Mouse (Mus musculus) telencephalon, adult 2 months (tissue): ENCODE measurements around the gene Nmnat2.

ENCODE experiments used
- DNase-seq: peaks from one replicate; pipeline ENCODE4 v3.0.0-alpha.2; 2011; ENCODE audit warnings: low read depth, low spot score

The Nmnat2 gene

GRCm38 (mm10) chr1:152954821-152955523 is at the start of gene Nmnat2:
TSS of gene Nmnat2 (plus strand) at chr1:152954993.
- peak; percentile 64 for DNase-seq

GRCm38 (mm10) chr1:152913483-152914460 is 41.0 kb upstream of the Nmnat2 start:
- DNase-seq = no peak

DNA sequence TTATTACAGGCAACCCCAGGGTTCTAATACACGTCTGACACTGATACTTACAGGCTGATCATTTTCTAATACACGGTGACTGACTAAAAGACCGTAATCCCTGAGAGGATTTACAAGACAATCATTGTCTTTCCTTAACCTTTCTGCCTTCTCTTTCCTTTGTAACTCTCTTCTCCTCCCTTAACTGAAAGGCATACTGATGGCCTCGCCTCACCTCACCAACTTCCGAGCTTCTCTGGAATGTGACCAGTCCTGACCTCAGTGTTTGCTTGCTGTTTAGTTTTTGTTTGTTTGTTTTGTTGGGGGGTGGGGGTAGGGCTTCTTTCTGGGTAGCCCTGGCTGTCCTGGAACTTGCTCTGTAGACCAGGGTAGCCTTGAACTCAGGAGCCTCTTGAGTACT is 39.0 kb upstream of the Nmnat2 start:
- no peak for DNase-seq

GRCm38 (mm10) chr1:152916936-152917335 is 37.9 kb upstream of the Nmnat2 start:
- DNase-seq = no peak

DNA sequence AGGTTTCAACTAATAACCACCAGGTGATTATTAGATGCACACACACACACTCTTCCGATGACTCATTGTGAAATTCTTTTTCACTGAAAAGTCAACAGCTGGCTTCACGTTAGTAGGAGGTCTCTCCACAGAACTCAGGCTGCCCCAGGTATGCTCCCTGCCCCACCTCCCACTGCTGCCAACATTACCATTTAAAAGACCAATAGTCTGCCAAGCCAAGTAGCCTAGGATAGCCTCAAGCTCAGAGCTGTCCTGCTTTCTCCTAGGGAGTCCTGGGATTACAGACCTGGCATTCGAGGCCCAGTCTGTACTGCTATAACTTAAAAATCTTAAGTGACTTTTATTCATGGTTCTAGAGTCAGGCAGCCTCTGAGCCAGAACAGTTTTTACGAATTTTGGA is 37.2 kb upstream of the Nmnat2 start:
- DNase-seq = no peak

GRCm38 (mm10) chr1:152921786-152922185 is 33.0 kb upstream of the Nmnat2 start:
- no peak for DNase-seq

GRCm38 (mm10) chr1:152933962-152934361 is 20.8 kb upstream of the Nmnat2 start:
- no peak for DNase-seq

DNA sequence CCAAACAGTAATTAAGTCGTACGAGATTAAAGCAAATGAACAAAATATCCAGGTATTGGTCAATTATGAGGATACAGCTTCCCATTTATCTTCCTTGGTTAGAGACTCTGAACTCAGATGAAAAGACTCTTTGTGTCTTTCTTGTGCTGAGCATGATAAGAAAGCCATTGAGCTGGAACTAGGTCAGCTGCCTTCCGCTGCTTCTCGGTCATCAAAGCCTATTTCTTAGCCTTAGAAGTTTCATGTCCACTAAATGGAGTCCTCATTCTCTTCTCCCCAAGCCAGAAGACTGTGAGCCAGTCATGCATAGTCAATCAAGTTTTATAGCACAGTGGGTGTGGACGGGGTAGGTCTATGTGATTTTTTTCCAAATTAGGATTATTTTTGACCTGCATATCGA is 19.3 kb upstream of the Nmnat2 start:
- peak; percentile 4 for DNase-seq

DNA sequence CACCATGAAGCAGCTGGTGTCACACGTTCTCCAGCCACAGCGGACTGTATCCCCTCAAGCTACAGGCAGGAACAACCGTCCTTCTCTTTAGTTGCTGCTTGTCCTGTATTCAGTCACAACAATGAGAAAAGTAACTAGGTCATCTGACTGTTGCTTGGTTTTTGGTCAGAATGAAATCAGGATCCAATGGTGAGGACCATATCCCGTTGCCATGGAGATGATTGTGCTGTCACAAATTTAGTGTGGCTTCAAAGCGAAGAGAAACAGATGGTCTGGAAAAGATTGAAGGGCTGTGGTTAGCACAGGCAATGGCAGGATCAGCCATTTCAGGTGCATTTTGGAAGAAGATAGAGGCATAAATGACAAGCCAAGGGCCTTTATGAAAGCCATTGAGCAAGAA is 18.4 kb upstream of the Nmnat2 start:
- peak; percentile 21 for DNase-seq

- DNase-seq = no peak
Observed at GRCm38 (mm10) chr1:152942977-152943376, 11.8 kb upstream of the Nmnat2 start.

GRCm38 (mm10) chr1:152954167-152954566 is 626 bp upstream of the Nmnat2 start:
- no peak for DNase-seq

GRCm38 (mm10) chr1:152955564-152956211 is 895 bp downstream of the Nmnat2 start:
- DNase-seq = no peak

GRCm38 (mm10) chr1:152956221-152956620 is 1.4 kb downstream of the Nmnat2 start:
- DNase-seq = no peak

- no peak for DNase-seq
Observed at GRCm38 (mm10) chr1:152964344-152964743, 9.6 kb downstream of the Nmnat2 start.

DNA sequence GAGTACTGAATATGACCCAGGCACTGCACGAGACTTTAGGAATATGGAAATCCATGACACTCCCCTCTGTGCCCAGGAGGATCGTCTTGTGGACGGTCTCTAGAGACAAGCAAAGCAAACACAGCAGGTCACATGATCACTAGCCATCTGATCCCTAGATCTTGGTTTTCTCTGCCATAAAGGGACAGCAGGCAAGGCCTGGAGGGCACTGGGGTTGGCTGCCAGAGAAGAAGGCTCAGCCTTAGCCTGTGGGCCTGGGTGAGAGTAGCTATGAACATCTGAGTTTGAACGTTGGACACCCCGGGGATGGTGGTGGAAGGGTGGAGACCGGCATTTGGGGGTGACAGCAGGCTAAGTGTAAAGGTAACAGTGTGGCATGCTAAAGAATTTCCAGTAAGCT is 11.4 kb downstream of the Nmnat2 start:
- DNase-seq = no peak

- no peak for DNase-seq
Observed at GRCm38 (mm10) chr1:152966686-152967085, 11.9 kb downstream of the Nmnat2 start.

DNA sequence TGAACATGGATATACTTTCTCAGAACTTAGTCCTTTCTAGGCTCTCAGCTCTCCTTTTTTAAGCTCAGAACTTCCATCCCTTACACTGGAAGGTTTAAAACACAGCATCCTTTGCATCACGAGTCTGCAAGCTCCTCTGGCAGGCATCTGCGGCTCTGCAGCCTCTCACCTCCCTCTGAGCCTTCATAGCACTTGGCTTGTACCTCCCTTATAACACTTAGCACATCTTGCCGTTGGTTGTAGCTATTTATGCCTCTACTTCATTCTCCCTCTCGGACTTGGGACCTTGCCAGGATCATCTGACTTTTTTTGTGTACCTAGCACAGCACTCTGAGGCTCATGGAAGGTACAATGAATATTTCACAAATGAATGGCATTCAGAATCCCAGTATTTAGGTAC is 14.3 kb downstream of the Nmnat2 start:
- DNase-seq = peak; percentile 70

- no peak for DNase-seq
Observed at GRCm38 (mm10) chr1:152972957-152973356, 18.2 kb downstream of the Nmnat2 start.

DNA sequence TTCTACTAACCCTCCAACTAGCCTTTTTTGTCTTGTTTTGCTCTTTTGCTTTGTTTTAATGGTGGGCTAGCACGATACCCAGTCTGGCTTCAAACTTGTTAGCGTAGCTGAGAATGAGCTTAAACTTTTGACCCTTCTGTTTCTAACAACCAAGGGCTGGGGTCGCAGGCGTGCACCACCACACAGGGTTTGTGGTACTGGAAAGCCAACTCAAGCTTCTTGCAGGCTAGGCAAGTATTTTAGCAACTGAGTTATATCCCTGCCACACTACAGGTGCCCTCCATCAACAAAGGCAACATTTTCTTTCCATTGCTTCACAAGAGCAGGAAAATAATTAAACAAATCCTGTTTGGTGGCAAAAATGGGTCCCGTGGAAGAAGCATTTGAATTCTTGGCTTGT is 18.6 kb downstream of the Nmnat2 start:
- DNase-seq = no peak

- DNase-seq = no peak
Observed at GRCm38 (mm10) chr1:152973861-152974260, 19.1 kb downstream of the Nmnat2 start.

GRCm38 (mm10) chr1:152975144-152975543 is 20.4 kb downstream of the Nmnat2 start:
- no peak for DNase-seq

DNA sequence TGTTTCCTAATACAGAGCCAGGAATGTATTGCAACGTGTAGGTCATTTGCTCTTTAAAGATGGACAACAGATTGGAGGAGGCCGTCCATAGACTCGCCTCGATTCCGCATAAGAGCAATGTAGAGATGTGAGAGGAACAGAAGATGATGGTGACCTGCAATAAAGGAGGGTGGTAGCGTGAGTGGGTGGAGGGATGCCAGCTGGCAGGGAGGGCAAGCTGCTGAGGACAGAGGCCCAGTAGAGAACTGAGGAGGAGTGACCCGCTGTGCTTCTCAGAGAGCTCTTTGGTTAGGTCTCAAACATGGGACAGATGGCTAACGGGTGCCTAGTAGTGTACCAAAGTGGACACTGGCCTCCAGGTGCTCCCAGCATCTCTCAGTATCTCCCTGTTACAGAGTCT is 23.9 kb downstream of the Nmnat2 start:
- no peak for DNase-seq
